10 mouse cellular contexts compared by ENCODE assay signal in genomic region chr9:64024976-64025375, GRCm38 (mm10). TPM values are rescaled to one million over a fixed set of nuclear protein-coding genes. Genes with fewer than 3 reads are reported as not detected.
DNase-seq lines count a peak whose midpoint lies in the region; ATAC-seq and TF ChIP-seq lines count a peak whose summit lies in the region.
"Had no signal": no experiment of that assay in that cellular context is flagged by ENCODE, and none has a peak within 500 bp of the region (broad histone marks: within the 10 kb centered on the region; RNA-seq: fewer than 3 reads in every experiment).

No protein-coding gene starts in this region.

- TF ChIP-seq EP300 in stomach, postnatal 0 days (optimal IDR thresholded peaks at IDR 0.05): no peak

- TF ChIP-seq POLR2A in spleen, adult 2 months (IDR thresholded peaks at IDR 0.05; ENCODE audit: low read depth, low read length): no peak

- H3K9me3 ChIP-seq in intestine, postnatal 0 days (ENCODE audit: control insufficient read depth): no peaks in the 10 kb centered on the region
- no peaks in the 10 kb centered on the region for H3K9me3 ChIP-seq in stomach, postnatal 0 days (ENCODE audit: control insufficient read depth, low read length)
- H3K9me3 ChIP-seq in hindbrain, embryonic 14.5 days (ENCODE audit: control insufficient read depth, low read length): no peaks in the 10 kb centered on the region
- H3K9me3 ChIP-seq: midbrain, embryonic 10.5 days had no signal

- ATAC-seq in intestine, postnatal 0 days: no peak
- ATAC-seq in stomach, postnatal 0 days (ENCODE audit: low FRiP score, low TSS enrichment): no peak
- no peak for ATAC-seq in hindbrain, embryonic 14.5 days (ENCODE audit: low FRiP score)

- H3K27ac ChIP-seq in spleen, adult 2 months (ENCODE audit: insufficient read depth, low read length): no peak overlapping the region
- no peak overlapping the region for H3K27ac ChIP-seq in intestine, postnatal 0 days (ENCODE audit: low read depth, low read length)
- no peak overlapping the region for H3K27ac ChIP-seq in stomach, postnatal 0 days (replicated peaks)
- no peak overlapping the region for H3K27ac ChIP-seq in hindbrain, embryonic 14.5 days
- H3K27ac ChIP-seq: left cerebral cortex, adult 2 months; midbrain, embryonic 10.5 days had no signal

- TF ChIP-seq CTCF in spleen, adult 2 months (IDR thresholded peaks at IDR 0.05; ENCODE audit: extremely low read depth, insufficient read depth, insufficient read length, insufficient replicate concordance): peak; percentile 11; the same call in 1 of the 2 replicates
- peak; percentile 81 for TF ChIP-seq CTCF in intestine, postnatal 0 days (IDR thresholded peaks at IDR 0.05; ENCODE audit: low read depth)
- peak; percentile 71 for TF ChIP-seq CTCF in stomach, postnatal 0 days (IDR thresholded peaks at IDR 0.05; ENCODE audit: low read depth)

- intact Hi-C loops in heart, postnatal 25 days (cut with DNase I): loop anchor here (1.0 to 5.0 kb wide), 3 partner anchors 37 to 66 kb away; no protein-coding TSS in a partner anchor

- 11% methylated on average over 2 of the region's 2 CpGs for whole genome bisulfite sequencing in spleen, adult 2 months
- 19% methylated on average over 2 of the region's 2 CpGs for WGBS in intestine, postnatal 0 days
- WGBS in stomach, postnatal 0 days: 29% methylated on average over 2 of the region's 2 CpGs
- 47% methylated on average over 2 of the region's 2 CpGs for WGBS in hindbrain, embryonic 14.5 days

- no peak overlapping the region for H3K4me2 ChIP-seq in intestine, postnatal 0 days (replicated peaks; ENCODE audit: low read depth)
- H3K4me2 ChIP-seq in stomach, postnatal 0 days (replicated peaks; ENCODE audit: low read depth): no peak overlapping the region
- no peak overlapping the region for H3K4me2 ChIP-seq in hindbrain, embryonic 14.5 days (replicated peaks)

- peaks cover 17% of the 10 kb centered on the region for H3K27me3 ChIP-seq in spleen, adult 2 months (ENCODE audit: control insufficient read depth, insufficient read depth, low read length)
- H3K27me3 ChIP-seq in intestine, postnatal 0 days (replicated peaks; ENCODE audit: control insufficient read depth, insufficient read depth, low read length): no peaks in the 10 kb centered on the region
- no peaks in the 10 kb centered on the region for H3K27me3 ChIP-seq in stomach, postnatal 0 days (ENCODE audit: control insufficient read depth, insufficient read depth, low read length)
- peaks cover 25% of the 10 kb centered on the region for H3K27me3 ChIP-seq in hindbrain, embryonic 14.5 days (ENCODE audit: control insufficient read depth, insufficient read depth, low read length)

- no peak overlapping the region for H3K9ac ChIP-seq in intestine, postnatal 0 days (ENCODE audit: low read depth, low read length)
- no peak overlapping the region for H3K9ac ChIP-seq in stomach, postnatal 0 days (ENCODE audit: low read length)
- no peak overlapping the region for H3K9ac ChIP-seq in hindbrain, embryonic 14.5 days

- DNase-seq in heart, adult 11 months: peak; percentile 94
- no peak for DNase-seq in heart, postnatal 25 days (ENCODE audit: low spot score)
- DNase-seq in spleen, adult 2 months (ENCODE audit: low read depth in 1 of 2, low spot score in 2 of 2): no peak
- DNase-seq in spleen, adult 12 weeks (ENCODE audit: low spot score): no peak
- peak; percentile 62 for DNase-seq in stomach, postnatal 0 days (ENCODE audit: low spot score)
- DNase-seq in testis, postnatal 10 days (ENCODE audit: low spot score): no peak
- no peak for DNase-seq in hindbrain, embryonic 14.5 days (ENCODE audit: low spot score)

- H3K4me3 ChIP-seq in spleen, adult 2 months (ENCODE audit: extremely low read depth, insufficient read depth, insufficient read length): no peak overlapping the region
- no peak overlapping the region for H3K4me3 ChIP-seq in intestine, postnatal 0 days (ENCODE audit: low read depth, low read length)
- H3K4me3 ChIP-seq in stomach, postnatal 0 days (ENCODE audit: low read depth, low read length): no peak overlapping the region
- H3K4me3 ChIP-seq in hindbrain, embryonic 14.5 days (replicated peaks; ENCODE audit: low read length): no peak overlapping the region
- H3K4me3 ChIP-seq: left cerebral cortex, adult 2 months; midbrain, embryonic 10.5 days had no signal

- H3K36me3 ChIP-seq in spleen, adult 2 months (ENCODE audit: control insufficient read depth, insufficient read depth, low read length): no peaks in the 10 kb centered on the region
- no peaks in the 10 kb centered on the region; the same call in 1 of the 2 replicates for H3K36me3 ChIP-seq in intestine, postnatal 0 days (ENCODE audit: control insufficient read depth, insufficient read depth)
- no peaks in the 10 kb centered on the region for H3K36me3 ChIP-seq in stomach, postnatal 0 days (ENCODE audit: control insufficient read depth, insufficient read depth, low read length)
- no peaks in the 10 kb centered on the region for H3K36me3 ChIP-seq in hindbrain, embryonic 14.5 days (replicated peaks; ENCODE audit: control insufficient read depth, insufficient read depth)
- H3K36me3 ChIP-seq: midbrain, embryonic 10.5 days had no signal

- peaks cover 11% of the 10 kb centered on the region for H3K4me1 ChIP-seq in spleen, adult 2 months (ENCODE audit: control insufficient read depth, insufficient read depth, insufficient read length)
- H3K4me1 ChIP-seq in intestine, postnatal 0 days (replicated peaks; ENCODE audit: control insufficient read depth, insufficient read depth, low read length): 0 out of 2 replicates have a peak, but pooled peaks cover 4% of the 10 kb centered on the region
- H3K4me1 ChIP-seq in stomach, postnatal 0 days (replicated peaks; ENCODE audit: control insufficient read depth, insufficient read depth): no peaks in the 10 kb centered on the region
- peaks cover 29% of the 10 kb centered on the region for H3K4me1 ChIP-seq in hindbrain, embryonic 14.5 days (replicated peaks; ENCODE audit: control insufficient read depth, insufficient read depth, low read length)

RNA-seq across cellular contexts. Expression of gene Smad6, which starts 3.1 kb away (rescaled TPM):
- 10 to 100 TPM in 1 of 2 experiments, 1 to 10 TPM in 1; 9.8 to 13.6 TPM for total RNA-seq in heart, postnatal 25 days (2021)
- polyA plus RNA-seq in spleen, adult 2 months (2012; rRNA removed): 6.2 and 9.7 TPM in 2 replicates
- 5.4 and 6.1 TPM in 2 replicates for polyA plus RNA-seq in intestine, postnatal 0 days (2015; fragmentation: Nextera tagmentation; extraction: Ambion mirVana)
- polyA plus RNA-seq in stomach, postnatal 0 days (2015; fragmentation: Nextera tagmentation; extraction: Ambion mirVana): 6.0 and 7.3 TPM in 2 replicates
- 2.3 and 2.7 TPM in 2 replicates for polyA plus RNA-seq in hindbrain, embryonic 14.5 days (2014; fragmentation: Nextera tagmentation; extraction: Ambion mirVana)

Comparison
In these comparisons a context has a peak if more than half of its experiments do, and no peak if none do; other contexts are left out.
1. DNase-seq: peak in heart, adult 11 months (single experiment) and stomach, postnatal 0 days (single experiment); none in heart, postnatal 25 days (single experiment), spleen, adult 2 months (0 of 2), spleen, adult 12 weeks (single experiment), testis, postnatal 10 days (single experiment) and hindbrain, embryonic 14.5 days (single experiment).
2. CTCF ChIP-seq: peak in every context shown above with its lines; median percentile 81 in intestine, postnatal 0 days; 71 in stomach, postnatal 0 days; 11 in spleen, adult 2 months.